Mouse (Mus musculus): Measurements from ENCODE around the gene Rnf181.

The Rnf181 gene

DNA sequence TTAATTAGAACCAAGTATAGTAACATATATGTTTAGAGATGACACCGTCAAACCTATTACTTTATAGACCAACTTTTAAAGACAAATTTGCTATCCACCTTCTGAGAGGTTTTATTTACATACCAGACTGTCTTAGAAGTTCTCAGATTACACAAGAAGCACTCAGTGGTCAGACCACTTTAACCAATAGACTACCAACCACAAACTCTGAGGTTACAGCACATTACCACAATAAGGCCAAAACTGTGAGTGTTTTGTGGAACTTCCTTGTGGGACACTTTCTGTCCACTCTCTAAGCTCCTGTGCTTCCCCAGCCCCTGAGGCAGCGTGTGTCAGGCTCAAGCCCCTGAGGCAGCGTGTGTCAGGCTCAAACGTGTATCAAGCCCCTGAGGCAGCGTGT, 37.7 kb downstream of the Rnf181 start:
- DNase-seq (ENCODE audit: low spot score in 2 of 2) = no peak

DNA sequence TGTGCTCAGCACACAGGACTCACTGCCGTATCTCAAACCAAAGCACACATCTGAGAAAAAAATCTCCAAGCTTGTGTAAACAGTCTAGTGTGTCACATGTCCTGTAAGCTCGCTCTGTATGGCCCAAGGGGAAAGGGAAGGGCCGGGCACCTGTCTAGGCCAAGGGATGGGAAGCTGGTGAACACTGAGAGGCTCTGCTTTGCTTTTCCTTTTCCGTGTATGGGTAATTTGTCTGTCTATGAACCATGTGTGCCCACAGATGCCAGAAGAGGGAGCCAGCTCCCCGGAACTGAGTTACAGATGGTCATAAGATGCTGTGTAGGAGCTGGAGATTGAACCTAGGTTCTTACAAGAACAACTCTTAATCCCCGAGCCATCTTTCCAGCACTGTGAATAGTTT, 40.5 kb downstream of the Rnf181 start:
- DNase-seq (ENCODE audit: low spot score in 2 of 2) = peak in 1 of 2 experiments; percentile 57

DNA sequence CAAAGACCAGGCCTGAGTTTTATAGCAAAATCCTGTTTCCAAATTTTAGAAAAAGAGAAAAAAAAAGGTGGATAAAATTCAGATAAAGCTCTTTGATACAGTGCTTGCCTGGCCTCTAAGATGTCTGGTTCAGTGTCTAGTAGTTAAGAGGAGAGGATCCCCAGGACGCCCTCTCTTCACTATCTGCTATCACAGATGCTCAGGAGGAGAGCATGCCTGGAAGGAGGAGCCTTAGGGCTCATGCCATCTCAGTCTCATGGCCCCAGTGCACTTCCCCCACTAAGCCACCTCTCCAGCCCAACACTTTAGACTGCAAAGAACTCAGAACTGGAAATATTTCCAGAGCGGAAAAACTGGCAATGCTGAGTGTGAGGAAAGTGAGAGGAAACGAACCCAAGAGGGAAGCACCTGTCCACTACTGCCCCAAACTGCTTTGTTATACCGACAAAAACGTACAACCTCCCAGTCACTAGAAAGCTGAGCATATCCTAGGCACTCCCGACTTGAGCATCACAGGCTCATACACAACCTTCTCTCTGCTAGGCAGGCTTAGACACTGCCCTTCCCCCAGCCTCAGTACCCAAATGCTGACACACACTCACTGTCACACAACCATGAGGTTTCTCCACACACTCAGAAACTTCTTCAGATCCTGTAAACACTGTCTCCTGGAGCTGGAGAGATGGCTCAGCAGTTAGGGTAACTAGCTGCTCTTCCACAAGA, 42.8 kb downstream of the Rnf181 start:
- DNase-seq (ENCODE audit: low spot score in 2 of 2) = no peak

DNA sequence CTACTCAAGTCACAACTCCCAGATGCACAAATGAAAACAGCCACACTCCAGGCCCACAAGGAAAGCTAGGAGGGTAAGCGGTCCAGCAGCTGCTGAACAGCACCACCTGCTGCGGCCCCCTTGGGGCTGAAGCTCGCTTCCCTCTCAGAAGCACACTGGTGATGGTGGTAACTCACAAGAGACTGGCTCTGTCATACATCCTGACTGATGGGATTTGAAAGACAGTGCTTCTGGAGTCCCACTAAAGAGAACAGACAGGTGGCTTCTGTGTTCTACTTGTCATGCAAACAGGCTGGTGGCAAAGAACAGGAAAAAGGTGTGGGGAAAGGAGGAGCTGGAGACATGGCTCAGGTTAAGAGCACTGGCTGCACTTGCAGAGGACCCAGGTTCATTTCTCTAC, 43.8 kb downstream of the Rnf181 start:
- no peak for DNase-seq (ENCODE audit: low spot score in 2 of 2)

DNA sequence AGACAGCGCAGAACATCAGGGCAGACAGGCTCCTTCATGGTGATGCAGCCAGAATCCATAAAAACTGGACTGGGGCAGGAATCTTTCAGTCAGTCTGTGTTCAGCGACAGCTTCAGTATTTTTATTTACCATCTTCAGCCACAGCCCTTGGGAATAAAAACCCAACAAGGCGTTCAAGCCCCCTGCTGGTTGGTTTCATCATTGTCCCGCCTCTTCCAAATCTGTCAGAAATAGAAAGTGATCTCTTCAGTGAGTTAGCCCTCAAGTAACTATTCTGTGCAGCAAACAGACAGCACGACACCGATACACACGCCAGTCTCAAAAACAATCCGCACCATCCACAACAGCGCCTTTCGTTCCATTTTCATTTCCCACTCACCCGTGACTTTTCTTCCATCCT, 47.7 kb downstream of the Rnf181 start:
- DNase-seq (ENCODE audit: low spot score in 2 of 2) = peak in 1 of 2 experiments; percentile 57

DNA sequence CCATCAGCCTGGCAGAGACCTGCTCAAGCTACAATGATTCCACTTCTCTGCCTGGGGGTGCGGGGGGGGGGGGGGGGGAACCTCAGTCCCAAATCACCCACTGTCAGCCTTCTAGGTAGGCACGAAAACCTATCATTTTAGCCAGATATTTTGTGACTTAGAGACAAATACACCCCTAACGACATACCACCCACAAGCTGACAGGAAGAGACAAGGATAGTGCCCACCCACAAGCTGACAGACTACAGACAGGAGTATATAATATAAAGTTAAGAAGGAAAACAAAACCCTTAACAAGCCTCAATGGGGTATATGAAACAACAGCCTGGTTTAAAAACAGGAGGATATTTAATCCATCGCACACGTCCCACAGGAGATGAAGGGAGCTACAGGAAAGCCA, 48.3 kb downstream of the Rnf181 start:
- no peak for DNase-seq (ENCODE audit: low spot score in 2 of 2)

DNA sequence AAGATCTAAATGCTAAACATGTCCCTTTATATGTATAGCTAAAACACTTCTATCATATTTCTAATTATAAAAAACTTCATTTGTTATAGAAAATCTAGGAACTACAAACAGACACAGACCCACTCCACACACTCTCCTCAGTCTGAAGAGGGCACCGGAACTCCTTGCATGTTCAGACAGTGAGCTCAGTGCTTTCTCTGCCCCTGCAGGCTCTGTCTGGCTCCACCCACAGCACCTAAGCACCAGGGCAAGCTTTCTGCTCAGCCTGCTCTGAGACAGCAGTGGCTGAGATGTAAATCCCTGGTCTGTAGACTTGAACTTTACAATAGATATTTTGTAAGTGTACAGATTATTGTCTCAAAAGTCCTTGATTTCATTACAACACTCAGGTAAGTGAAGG, 50.7 kb downstream of the Rnf181 start:
- no peak for DNase-seq (ENCODE audit: low spot score in 2 of 2)

DNA sequence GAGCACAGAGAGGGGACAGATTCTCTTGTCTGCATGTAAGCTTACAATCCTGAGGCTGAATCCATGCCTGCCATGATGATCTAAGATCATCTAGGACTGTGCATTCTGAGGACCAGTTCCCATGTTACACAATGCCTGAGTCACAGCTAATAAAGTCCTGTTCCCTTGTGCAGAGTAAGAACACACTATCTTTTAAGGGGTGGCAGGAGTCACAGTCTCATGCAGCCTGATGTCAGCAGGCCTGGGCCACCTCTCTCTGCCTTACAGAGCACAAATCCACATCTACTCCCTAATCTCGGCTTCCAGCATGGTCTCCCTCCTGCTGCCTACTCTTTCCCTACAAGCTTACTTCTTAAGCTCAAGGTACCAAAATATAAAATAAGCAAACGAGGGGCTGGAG, 51.4 kb downstream of the Rnf181 start:
- DNase-seq (ENCODE audit: low spot score in 2 of 2) = no peak

DNA sequence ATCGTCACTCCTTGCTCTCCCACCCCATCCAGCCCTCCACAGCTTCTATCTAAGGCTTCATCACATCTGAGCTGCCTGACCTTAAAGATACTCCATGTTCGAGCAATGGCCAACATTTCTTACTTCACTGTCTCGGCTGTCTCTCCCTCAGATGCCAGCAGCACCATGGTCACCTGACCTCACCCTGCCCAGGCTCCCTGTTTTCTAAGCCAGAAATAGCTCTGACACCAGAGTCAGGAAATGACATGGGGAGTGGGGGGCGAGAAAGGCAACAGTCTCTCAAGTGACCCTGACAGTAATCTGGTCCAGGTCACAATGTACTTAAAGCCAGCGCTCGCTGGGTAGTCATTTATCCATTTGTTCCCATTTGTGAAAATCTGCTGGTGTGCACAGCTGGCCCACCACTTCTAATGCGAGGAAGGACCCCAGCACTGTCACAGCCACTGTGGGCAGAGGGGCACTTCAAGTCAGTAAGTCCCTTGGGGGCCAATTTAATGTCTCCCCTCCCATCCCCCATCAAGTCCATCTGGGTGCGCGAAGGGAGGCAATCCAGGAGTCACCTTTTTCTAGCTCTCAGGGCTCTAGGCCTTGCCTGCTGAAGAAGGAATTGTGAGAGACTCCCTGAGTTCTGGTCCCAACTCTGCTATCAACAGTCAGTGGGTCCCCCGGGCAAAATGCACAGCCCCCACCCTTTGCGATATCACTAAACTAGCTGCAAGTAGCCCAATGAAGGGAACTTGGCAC, 53.5 kb downstream of the Rnf181 start:
- DNase-seq (ENCODE audit: low spot score in 2 of 2) = no peak

DNA sequence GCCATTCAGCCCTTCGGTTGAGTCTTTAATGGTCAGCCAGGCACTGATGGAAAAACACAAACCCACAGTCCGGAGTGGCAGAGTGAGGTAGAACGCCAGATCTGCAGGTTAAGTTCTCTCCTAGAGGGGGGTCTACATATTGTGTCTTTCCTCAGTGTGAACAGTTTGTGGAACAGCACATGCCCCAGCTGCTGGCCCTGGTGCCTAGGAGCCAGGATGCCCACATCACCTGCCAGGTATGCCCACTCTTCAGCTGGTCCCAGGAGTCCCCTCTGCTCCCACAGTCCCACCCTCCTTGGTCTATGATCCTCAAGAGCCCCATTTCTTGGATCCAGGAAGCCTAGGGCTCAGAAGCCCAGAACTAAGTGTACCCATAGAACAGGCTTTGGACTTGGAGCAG, 54.6 kb downstream of the Rnf181 start:
- DNase-seq (ENCODE audit: low spot score in 2 of 2) = no peak

Measured in left cerebral cortex, adult 9 months (tissue).